Mouse (Mus musculus) midbrain, embryonic 15.5 days (tissue): ENCODE results near the gene Carns1. TPM values are rescaled to one million over a fixed set of nuclear protein-coding genes. Genes with fewer than 3 reads are reported as not detected.

Experiments used
- ATAC-seq: fragments of 200-750 bp; cut with Nextera tagmentation; replicated peaks from 2 replicates; pipeline ENCODE4 v1.8.0; 2017; ENCODE audit warnings: moderate TSS enrichment
- H3K27ac ChIP-seq: fragments of 300-500 bp; sonication (generic); 2 replicates; pipeline ENCODE4 v1.5.1; 2015; ENCODE audit warnings: mild to moderate bottlenecking, inconsistent platforms
- H3K27me3 ChIP-seq: fragments of 300-500 bp; sonication (generic); replicated peaks from 2 replicates; pipeline ENCODE4 v1.6.1; 2015; ENCODE audit warnings: inconsistent platforms
- H3K36me3 ChIP-seq: fragments of 300-500 bp; sonication (generic); replicated peaks from 2 replicates; pipeline ENCODE4 v1.6.1; 2015; ENCODE audit warnings: inconsistent platforms
- H3K4me1 ChIP-seq: fragments of 300-500 bp; sonication (generic); 2 replicates; pipeline ENCODE4 v1.6.1; 2015; ENCODE audit warnings: inconsistent platforms
- H3K4me2 ChIP-seq: fragments of 300-500 bp; sonication (generic); 2 replicates; pipeline ENCODE4 v1.6.1; 2015; ENCODE audit warnings: inconsistent platforms, mild to moderate bottlenecking, moderate library complexity
- H3K4me3 ChIP-seq: fragments of 300-500 bp; sonication (generic); 2 replicates; pipeline ENCODE4 v1.5.1; 2015; ENCODE audit warnings: mild to moderate bottlenecking, inconsistent platforms
- H3K9ac ChIP-seq: fragments of 300-500 bp; sonication (generic); 2 replicates; pipeline ENCODE4 v1.6.1; 2015; ENCODE audit warnings: mild to moderate bottlenecking, inconsistent platforms
- H3K9me3 ChIP-seq: fragments of 300-500 bp; sonication (generic); 2 replicates; pipeline ENCODE4 v1.6.1; 2016; ENCODE audit warnings: inconsistent platforms
- WGBS: fragments of 180-500 bp; shearing (Covaris S2); methylation state at CpG from one replicate; pipeline ENCODE4 v1.1.7; 2015; ENCODE audit warnings: mixed read lengths; 5-methylcytosine and 5-hydroxymethylcytosine counted together
- polyA plus RNA-seq: library from polyadenylated mRNA; unstranded; fragments of >200 nt; fragmentation: Nextera tagmentation; extraction: Ambion mirVana; gene quantifications from 2 replicates; pipeline ENCODE4 v1.2.1, GENCODE M21; 2015

Carns1 gene
- polyA plus RNA-seq, 1 experiment from 2014 or later: 6.9 TPM

GRCm38 (mm10) chr19:4196548-4196947 is 21.3 kb upstream of the Carns1 start:
- no peak overlapping the region for H3K27ac ChIP-seq
- ATAC-seq: no peak
- H3K9me3 ChIP-seq: no peaks in the 10 kb centered on the region
- no peak overlapping the region for H3K4me2 ChIP-seq
- peaks cover 28% of the 10 kb centered on the region for H3K36me3 ChIP-seq
- 62% methylated on average over 5 of the region's 5 CpGs for WGBS
- no peak overlapping the region for H3K4me3 ChIP-seq
- peaks cover 37% of the 10 kb centered on the region for H3K4me1 ChIP-seq
- no peak overlapping the region for H3K9ac ChIP-seq
- no peaks in the 10 kb centered on the region for H3K27me3 ChIP-seq

- ATAC-seq: no peak
Measured at GRCm38 (mm10) chr19:4196048-4196447, 20.8 kb upstream of the Carns1 start.

GRCm38 (mm10) chr19:4194776-4195650 is 19.7 kb upstream of the Carns1 start:
- no peaks in the 10 kb centered on the region for H3K9me3 ChIP-seq
- H3K4me3 ChIP-seq: no peak overlapping the region
- H3K27me3 ChIP-seq: no peaks in the 10 kb centered on the region
- H3K4me1 ChIP-seq: peaks cover 24% of the 10 kb centered on the region
- no peak for ATAC-seq
- H3K36me3 ChIP-seq: peaks cover 28% of the 10 kb centered on the region
- 83% methylated on average over 12 of the region's 12 CpGs for WGBS
- no peak overlapping the region for H3K27ac ChIP-seq
- no peak overlapping the region for H3K4me2 ChIP-seq
- no peak overlapping the region for H3K9ac ChIP-seq

More at GRCm38 (mm10) chr19:4196048-4196447, 20.8 kb upstream of the Carns1 start:
- Histone ChIP-seq H3K4me3 (no peak overlapping the region), H3K9me3 (no peaks in the 10 kb centered on the region), H3K4me1 (peaks cover 35% of the 10 kb centered on the region), H3K27ac (peak overlapping the region; percentile 23; the same call in 1 of the 2 replicates), H3K36me3 (peaks cover 28% of the 10 kb centered on the region), H3K9ac (no peak overlapping the region), H3K27me3 (no peaks in the 10 kb centered on the region), H3K4me2 (no peak overlapping the region)
- 70% methylated on average over 2 of the region's 2 CpGs for WGBS

- Histone ChIP-seq H3K4me2 (peak overlapping the region; percentile 93), H3K27me3 (no peaks in the 10 kb centered on the region), H3K9ac (no peak overlapping the region), H3K36me3 (peaks cover 28% of the 10 kb centered on the region), H3K4me1 (peaks cover 24% of the 10 kb centered on the region), H3K4me3 (no peak overlapping the region), H3K27ac (no peak overlapping the region), H3K9me3 (no peaks in the 10 kb centered on the region)
- ATAC-seq: no peak
- 83% methylated on average over 8 of the region's 8 CpGs for whole genome bisulfite sequencing
Measured at GRCm38 (mm10) chr19:4194021-4194724, 18.9 kb upstream of the Carns1 start.

- Histone ChIP-seq H3K36me3 (peaks cover 28% of the 10 kb centered on the region), H3K27ac (peak overlapping the region; percentile 84; the same call in 1 of the 2 replicates), H3K27me3 (no peaks in the 10 kb centered on the region), H3K9ac (peak overlapping the region; percentile 88), H3K9me3 (no peaks in the 10 kb centered on the region), H3K4me1 (peaks cover 24% of the 10 kb centered on the region), H3K4me3 (peak overlapping the region; percentile 70), H3K4me2 (peak overlapping the region; percentile 93)
- ATAC-seq: no peak
- WGBS: 55% methylated on average over 6 of the region's 6 CpGs
Measured at GRCm38 (mm10) chr19:4193129-4193528, 17.9 kb upstream of the Carns1 start.

GRCm38 (mm10) chr19:4192251-4192985 is 17.1 kb upstream of the Carns1 start:
- peak overlapping the region; percentile 93 for H3K4me2 ChIP-seq
- ATAC-seq: peak; percentile 44
- H3K27me3 ChIP-seq: no peaks in the 10 kb centered on the region
- peak overlapping the region; percentile 84 for H3K27ac ChIP-seq
- peaks cover 24% of the 10 kb centered on the region for H3K4me1 ChIP-seq
- no peaks in the 10 kb centered on the region for H3K9me3 ChIP-seq
- under 1% methylated on average over 50 of the region's 52 CpGs for WGBS
- H3K36me3 ChIP-seq: peaks cover 28% of the 10 kb centered on the region
- peak overlapping the region; percentile 70 for H3K4me3 ChIP-seq
- peak overlapping the region; percentile 88 for H3K9ac ChIP-seq

GRCm38 (mm10) chr19:4191528-4192250 is 16.4 kb upstream of the Carns1 start, which contains the start of gene Ppp1ca:
TSS of gene Ppp1ca (plus strand) at chr19:4192065.
- peak; percentile 90 for ATAC-seq
- Histone ChIP-seq H3K9me3 (no peaks in the 10 kb centered on the region), H3K36me3 (peaks cover 26% of the 10 kb centered on the region), H3K27me3 (no peaks in the 10 kb centered on the region), H3K4me2 (peak within 1 kb of the TSS; percentile 93), H3K4me3 (peak within 1 kb of the TSS; percentile 70), H3K27ac (peak within 1 kb of the TSS; percentile 84), H3K9ac (peak within 1 kb of the TSS; percentile 88), H3K4me1 (peaks cover 24% of the 10 kb centered on the region)
- 6% methylated on average over 42 of the region's 47 CpGs for WGBS

- H3K27me3 ChIP-seq: no peaks in the 10 kb centered on the region
- H3K4me3 ChIP-seq: peak within 1 kb of the TSS; percentile 70
- peak within 1 kb of the TSS; percentile 88 for H3K9ac ChIP-seq
- 0 out of 2 replicates have a peak, but pooled peaks have one; percentile 6 for ATAC-seq
- no peaks in the 10 kb centered on the region for H3K9me3 ChIP-seq
- H3K36me3 ChIP-seq: peaks cover 18% of the 10 kb centered on the region
- H3K4me1 ChIP-seq: peaks cover 19% of the 10 kb centered on the region
- H3K4me2 ChIP-seq: peak within 1 kb of the TSS; percentile 93
- WGBS: 70% methylated on average over 4 of the region's 4 CpGs
- H3K27ac ChIP-seq: peak within 1 kb of the TSS; percentile 84
Measured at GRCm38 (mm10) chr19:4190831-4191334, 15.6 kb upstream of the Carns1 start, which contains the start of gene Tbc1d10c. TSS of gene Tbc1d10c (minus strand) at chr19:4191284.

GRCm38 (mm10) chr19:4189051-4189620 is 13.9 kb upstream of the Carns1 start:
- Histone ChIP-seq H3K27me3 (no peaks in the 10 kb centered on the region), H3K27ac (no peak overlapping the region), H3K4me1 (peaks cover 14% of the 10 kb centered on the region), H3K9ac (no peak overlapping the region), H3K4me3 (no peak overlapping the region), H3K9me3 (no peaks in the 10 kb centered on the region), H3K4me2 (no peak overlapping the region), H3K36me3 (peaks cover 2% of the 10 kb centered on the region)
- no peak for ATAC-seq
- 89% methylated on average over 12 of the region's 12 CpGs for WGBS

GRCm38 (mm10) chr19:4187303-4187702 is 12.0 kb upstream of the Carns1 start:
- Histone ChIP-seq H3K36me3 (no peaks in the 10 kb centered on the region), H3K27me3 (no peaks in the 10 kb centered on the region), H3K9me3 (no peaks in the 10 kb centered on the region), H3K9ac (no peak overlapping the region), H3K27ac (no peak overlapping the region), H3K4me2 (no peak overlapping the region), H3K4me3 (no peak overlapping the region), H3K4me1 (peaks cover 2% of the 10 kb centered on the region; the same call in 1 of the 2 replicates)
- ATAC-seq: no peak
- WGBS: 75% methylated on average over 3 of the region's 3 CpGs
